Mouse (Mus musculus) gastrocnemius, postnatal 4 days (tissue): Measurements from ENCODE around the gene Cer1. TPM values are rescaled to one million over a fixed set of nuclear protein-coding genes. Genes with fewer than 3 reads are reported as not detected.
A peak's percentile ranks its signal among the peaks of the same experiment; 100 is the strongest.

ENCODE experiments used
- DNase-seq, 2 experiments: peaks; one replicate each; pipeline ENCODE4 v3.0.0; 2021 to 2022; ENCODE audit warnings: low spot score in 2 of 2, mixed read lengths in 2 of 2
- long read RNA-seq, 2 experiments: library from polyadenylated mRNA; stranded (forward); transcript quantifications; one replicate each; pipeline ENCODE4 v2.0.0; 2021
- total RNA-seq, 2 experiments: library from RNA; stranded (reverse); gene quantifications; 2 replicates each; pipeline ENCODE4 v1.2.3; 2021

Gene Cer1
- under 1 TPM; 0.16 to 0.32 TPM for total RNA-seq
- long read RNA-seq, experiment 1, partial matches to known transcripts = 0 of 2 reads
- long read RNA-seq, experiment 1, other reads (novel, unspliced or antisense) = 0 of 2 reads
- long read RNA-seq, experiment 2 = 0 reads

GRCm38 (mm10) chr4:82884636-82885534, at the start of gene Cer1:
Gene Cer1 (minus strand): TSS chr4:82885148.
- peak in 1 of 2 experiments; percentile 36 for DNase-seq

GRCm38 (mm10) chr4:82934308-82934707, 49.4 kb upstream of the Cer1 start:
- peak in 1 of 2 experiments; percentile 40 for DNase-seq

GRCm38 (mm10) chr4:82933698-82934210, 48.8 kb upstream of the Cer1 start:
- DNase-seq = peak; percentile 53 to 79

GRCm38 (mm10) chr4:82930079-82930478, 45.1 kb upstream of the Cer1 start:
- DNase-seq = no peak

DNA sequence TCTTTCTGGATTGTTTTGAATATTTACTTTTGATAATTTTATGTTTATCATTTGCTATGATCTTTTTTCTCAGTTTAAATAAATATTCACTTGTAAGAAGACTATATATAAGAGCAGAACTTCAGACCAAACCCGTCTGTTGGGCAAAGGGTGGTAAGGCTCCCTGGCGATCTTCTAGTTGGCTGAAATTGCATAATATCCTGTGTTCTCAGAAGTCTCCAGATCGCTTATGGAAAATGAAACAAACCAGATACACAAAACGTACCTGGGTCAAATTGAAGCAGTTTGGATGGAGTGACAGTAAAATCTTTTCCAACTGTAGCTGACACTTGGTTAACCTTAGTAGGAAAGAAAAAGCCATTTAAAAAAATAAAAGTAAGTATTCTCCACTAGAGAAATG, 37.0 kb upstream of the Cer1 start:
- no peak for DNase-seq

DNA sequence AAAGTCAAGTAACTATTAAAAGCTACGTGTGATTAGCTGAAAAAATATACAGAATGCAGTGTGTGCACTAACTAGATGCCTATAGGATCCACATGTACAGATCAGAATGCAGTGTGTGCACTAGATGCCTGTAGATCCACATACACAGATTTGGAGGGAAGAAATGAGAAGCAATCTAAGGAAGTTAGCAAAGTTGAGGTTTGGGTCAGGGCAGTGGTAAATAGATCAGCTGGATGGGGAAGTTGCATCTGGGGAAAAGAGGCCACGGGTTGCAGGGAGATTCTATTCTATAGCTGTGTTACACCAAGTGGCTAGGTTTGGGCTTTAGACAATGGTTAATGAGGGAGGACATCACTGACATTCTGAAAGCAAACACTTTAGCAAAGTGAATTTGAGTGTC, 33.7 kb upstream of the Cer1 start:
- no peak for DNase-seq

DNA sequence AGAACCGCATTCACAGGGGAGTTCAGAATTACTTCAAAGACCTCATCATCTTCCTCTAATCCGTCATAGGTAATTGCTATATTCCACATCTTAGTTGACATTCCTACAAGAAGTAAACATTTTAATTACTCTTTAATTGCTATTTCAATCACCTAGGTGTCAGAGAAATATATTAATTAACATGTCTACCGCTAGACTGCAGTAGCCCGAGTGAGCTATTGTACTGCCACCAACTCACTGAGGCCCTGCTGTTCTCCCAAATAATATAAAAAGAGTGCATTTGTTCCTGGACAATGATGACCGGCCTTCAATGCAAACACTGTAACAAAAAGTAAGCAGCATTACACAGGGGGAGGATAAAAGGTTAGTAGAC, 31.7 kb upstream of the Cer1 start:
- DNase-seq = no peak

GRCm38 (mm10) chr4:82916003-82916677, 31.2 kb upstream of the Cer1 start:
- DNase-seq = peak in 1 of 2 experiments; percentile 27

DNA sequence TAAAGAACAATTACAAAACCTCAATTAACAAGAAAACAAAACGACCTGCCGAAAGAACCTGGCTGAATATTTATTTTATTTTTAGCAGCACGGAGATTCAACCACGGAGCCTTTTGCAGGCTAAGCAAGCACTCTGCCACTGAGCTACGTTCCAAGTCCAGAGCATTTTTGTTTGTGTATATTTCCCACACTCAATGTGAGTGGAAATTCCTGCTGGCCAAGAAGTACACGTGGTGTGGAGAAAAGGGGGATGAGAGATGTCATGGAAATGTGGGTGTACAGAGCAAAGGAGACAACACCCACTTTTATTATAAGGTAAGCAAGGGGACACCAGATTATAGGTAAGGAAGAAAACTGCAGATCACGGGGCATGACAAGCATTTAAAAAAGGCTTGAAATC, 30.6 kb upstream of the Cer1 start:
- DNase-seq = no peak

DNA sequence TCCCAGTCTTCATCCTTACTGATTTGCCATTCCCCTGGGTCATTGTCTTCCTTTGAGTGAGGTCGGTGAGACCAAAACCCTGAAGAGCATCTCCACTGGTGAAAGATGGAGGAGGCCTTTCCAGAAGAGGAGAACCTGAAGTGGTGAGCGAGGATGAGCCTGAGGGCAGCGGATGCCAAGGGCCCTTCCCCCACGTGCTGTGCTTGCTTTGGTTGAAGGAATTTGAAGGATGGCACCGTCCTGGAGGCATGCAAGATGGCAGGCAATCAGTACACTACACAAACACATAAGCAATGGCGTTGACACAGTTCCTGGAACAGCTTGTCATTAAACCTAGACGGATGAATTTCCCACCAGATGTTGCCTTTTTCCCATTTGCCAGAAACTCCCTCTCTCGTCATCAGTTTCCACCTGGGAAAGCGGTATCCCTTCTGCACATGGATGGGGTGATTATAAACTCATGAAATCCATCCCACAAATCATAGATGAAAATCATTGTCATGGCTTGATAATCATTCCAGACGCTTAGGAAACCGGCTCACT, 29.7 kb upstream of the Cer1 start:
- DNase-seq = no peak

DNA sequence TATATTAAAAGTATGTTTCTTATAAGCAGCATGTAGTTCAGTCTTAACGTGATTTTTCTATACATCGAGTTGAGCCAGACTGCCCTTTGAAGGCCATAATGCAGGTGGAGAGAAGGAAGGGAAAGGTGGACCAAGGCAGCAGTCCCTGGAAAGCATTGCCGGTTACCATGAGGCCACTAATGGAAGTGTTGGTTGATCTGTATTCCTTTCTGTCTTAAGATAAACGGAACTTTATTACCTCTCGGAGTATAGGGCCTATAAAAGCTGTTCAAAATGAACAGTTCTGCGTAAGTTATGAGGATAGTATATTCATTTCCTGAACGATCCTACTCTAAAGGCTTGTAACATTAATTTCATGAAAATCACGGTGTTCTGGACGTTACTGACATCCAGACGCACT, 10.3 kb upstream of the Cer1 start:
- no peak for DNase-seq

DNA sequence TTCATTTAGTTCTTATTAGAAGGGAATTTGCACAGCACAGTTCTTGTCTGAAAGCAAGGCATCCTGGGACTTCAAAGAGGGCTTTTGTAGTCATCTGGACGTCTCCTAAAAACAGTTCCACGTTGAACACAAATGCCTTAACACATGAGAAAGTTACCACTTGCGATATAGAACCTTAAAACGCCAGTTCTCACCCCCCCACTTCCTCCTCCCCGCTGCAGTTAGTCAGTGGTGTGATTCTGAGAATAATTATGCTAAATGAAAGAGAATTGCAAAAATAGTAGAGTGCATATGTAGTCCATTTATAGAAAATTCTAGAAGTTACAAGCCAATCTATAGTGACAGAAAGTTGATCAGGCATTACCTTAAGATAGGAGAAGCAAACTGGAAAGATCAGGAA, 7.3 kb upstream of the Cer1 start:
- no peak for DNase-seq

DNA sequence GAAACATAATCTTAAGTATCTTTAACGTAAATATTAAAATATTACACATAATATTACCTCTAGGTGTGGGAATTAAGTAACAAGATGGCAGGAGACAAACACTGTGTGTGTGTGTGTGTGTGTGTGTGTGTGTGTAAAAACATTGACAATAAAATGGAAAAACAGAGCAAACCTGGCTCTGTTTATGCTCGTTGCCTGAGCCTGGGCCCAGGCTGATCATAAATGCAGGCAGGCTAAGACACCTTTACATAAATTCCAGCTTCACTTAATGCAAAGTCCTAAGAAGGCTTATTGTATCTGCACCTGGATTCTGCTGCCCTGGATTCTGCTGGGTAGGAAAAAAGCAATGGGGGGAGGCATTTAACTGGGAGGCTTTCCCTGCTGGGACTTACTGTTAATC, 6.6 kb upstream of the Cer1 start:
- DNase-seq = no peak

DNA sequence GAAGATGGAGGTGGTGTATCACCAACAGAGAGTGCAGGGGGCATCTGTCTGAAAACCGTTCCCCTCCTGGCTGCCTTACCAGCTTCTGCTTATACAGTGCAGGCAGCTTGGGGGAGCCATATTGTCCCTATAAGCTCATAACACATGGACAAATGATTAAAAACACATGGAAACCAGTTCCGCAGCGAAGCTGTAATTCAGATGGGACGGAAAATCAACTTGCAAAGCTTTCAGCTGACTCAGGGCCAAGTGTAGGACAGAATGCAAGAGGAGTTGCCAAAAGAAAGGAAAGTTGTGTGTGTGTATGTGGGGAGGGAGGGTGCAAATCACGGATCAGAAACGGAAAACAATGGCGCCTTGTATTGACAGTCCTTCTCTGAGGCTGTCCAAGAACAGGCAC, 6.1 kb upstream of the Cer1 start:
- peak in 1 of 2 experiments; percentile 40 for DNase-seq

- DNase-seq = no peak
Measured at GRCm38 (mm10) chr4:82890585-82890984, 5.6 kb upstream of the Cer1 start.

DNA sequence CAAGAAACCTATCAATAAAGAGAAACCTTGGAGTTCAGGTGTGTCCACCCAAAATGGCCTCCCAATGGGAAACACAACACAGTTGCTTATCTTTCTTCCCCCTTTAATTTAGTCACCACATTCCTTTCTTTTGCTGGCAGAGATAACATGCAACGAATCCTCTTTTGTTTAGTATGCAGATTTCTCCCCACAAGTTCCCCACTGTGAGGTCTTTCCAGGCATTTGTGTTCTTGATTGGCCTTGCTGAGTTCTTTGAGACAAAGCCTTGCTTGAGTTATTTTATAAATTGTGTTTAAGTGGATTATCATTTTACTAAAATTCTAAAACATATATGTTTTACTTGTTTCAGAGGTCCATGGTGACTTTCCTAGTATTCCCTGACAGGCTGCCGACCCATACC, 1.2 kb upstream of the Cer1 start:
- no peak for DNase-seq

GRCm38 (mm10) chr4:82885535-82885913, 576 bp upstream of the Cer1 start:
- no peak for DNase-seq

GRCm38 (mm10) chr4:82882500-82882899, 2.4 kb downstream of the Cer1 start:
- DNase-seq = no peak

DNA sequence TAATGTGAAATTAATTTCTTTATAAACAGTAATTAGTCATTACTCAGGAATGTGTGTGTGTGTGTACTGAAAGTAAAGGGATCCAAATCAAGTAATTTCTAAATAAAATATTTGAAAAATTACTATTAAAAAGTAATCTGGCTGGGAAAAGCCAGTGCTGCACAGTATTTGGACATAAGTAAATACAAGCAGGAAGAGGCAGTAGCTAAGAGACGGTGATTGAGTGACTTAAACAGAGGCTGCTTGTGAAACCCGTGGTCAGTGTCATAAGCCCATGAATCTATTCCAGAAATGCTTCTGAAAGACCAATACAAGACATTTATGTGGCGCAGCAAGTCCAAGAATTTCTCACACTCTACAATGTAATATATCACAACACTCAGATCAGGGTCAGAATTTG, 3.6 kb downstream of the Cer1 start:
- no peak for DNase-seq

- no peak for DNase-seq
Measured at GRCm38 (mm10) chr4:82880243-82880642, 4.7 kb downstream of the Cer1 start.

DNA sequence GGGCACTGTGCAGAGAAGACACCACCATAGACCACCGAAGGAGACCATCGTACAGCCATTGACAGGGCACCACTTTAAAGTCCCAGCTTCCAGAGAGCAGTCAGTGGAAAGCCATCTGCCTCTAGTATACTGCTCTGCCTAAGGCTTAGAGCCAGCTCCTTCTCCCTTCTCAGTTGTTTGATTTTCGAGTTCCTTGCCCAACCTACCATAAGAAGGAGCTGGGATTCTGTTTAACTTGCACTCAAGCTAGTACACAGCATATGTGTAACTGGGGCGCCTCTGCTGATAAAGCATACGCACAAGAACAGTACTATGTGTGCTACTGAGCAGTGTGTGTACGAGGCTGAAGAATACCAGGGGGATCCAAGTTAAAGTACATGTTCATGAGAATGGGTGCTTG, 5.8 kb downstream of the Cer1 start:
- DNase-seq = no peak

GRCm38 (mm10) chr4:82876656-82877055, 8.3 kb downstream of the Cer1 start:
- no peak for DNase-seq
